Mouse (Mus musculus): Measurements from ENCODE around the gene Fancf. TPM values are rescaled to one million over a fixed set of nuclear protein-coding genes. Genes with fewer than 3 reads are reported as not detected.
A peak's percentile ranks its signal among the peaks of the same experiment; 100 is the strongest.

Fancf gene
- polyA plus RNA-seq, 1 experiment from 2014 or later, result 7.6 TPM

- H3K9me3 ChIP-seq (replicated peaks; ENCODE audit: control insufficient read depth, low read length, poor library complexity, severe bottlenecking), result no peaks in the 10 kb centered on the region
- H3K4me3 ChIP-seq (ENCODE audit: low read depth, low read length), result no peak overlapping the region
- no peak for ATAC-seq
- peaks cover 3% of the 10 kb centered on the region for H3K4me1 ChIP-seq (ENCODE audit: control insufficient read depth, insufficient read depth, low read length)
- H3K9ac ChIP-seq (ENCODE audit: low read depth, low read length), result no peak overlapping the region
- H3K27ac ChIP-seq (ENCODE audit: low read length), result no peak overlapping the region
- no peaks in the 10 kb centered on the region for H3K36me3 ChIP-seq (ENCODE audit: control insufficient read depth, insufficient read depth, low read length)
- 69% methylated on average over 1 of the region's 1 CpGs for WGBS
- no peaks in the 10 kb centered on the region for H3K27me3 ChIP-seq (ENCODE audit: control insufficient read depth, insufficient read depth, low read depth, low read length)
- H3K4me2 ChIP-seq (ENCODE audit: low read length), result no peak overlapping the region
These were observed 42.2 kb downstream of the Fancf start for GRCm38 (mm10) chr7:51819891-51820290.

- Histone ChIP-seq H3K4me3 (ENCODE audit: low read depth, low read length) (no peak overlapping the region), H3K27me3 (ENCODE audit: control insufficient read depth, insufficient read depth, low read depth, low read length) (no peaks in the 10 kb centered on the region), H3K27ac (ENCODE audit: low read length) (no peak overlapping the region), H3K9me3 (replicated peaks; ENCODE audit: control insufficient read depth, low read length, poor library complexity, severe bottlenecking) (no peaks in the 10 kb centered on the region), H3K36me3 (ENCODE audit: control insufficient read depth, insufficient read depth, low read length) (no peaks in the 10 kb centered on the region), H3K4me2 (ENCODE audit: low read length) (no peak overlapping the region), H3K4me1 (ENCODE audit: control insufficient read depth, insufficient read depth, low read length) (no peaks in the 10 kb centered on the region; the same call in none of the 2 replicates), H3K9ac (ENCODE audit: low read depth, low read length) (no peak overlapping the region)
- ATAC-seq, result no peak
- 75% methylated on average over 3 of the region's 3 CpGs for WGBS
These were observed 43.7 kb downstream of the Fancf start for GRCm38 (mm10) chr7:51818251-51818974.

- H3K4me1 ChIP-seq (ENCODE audit: control insufficient read depth, insufficient read depth, low read length), result no peaks in the 10 kb centered on the region; the same call in none of the 2 replicates
- H3K9ac ChIP-seq (ENCODE audit: low read depth, low read length), result no peak overlapping the region
- no peaks in the 10 kb centered on the region for H3K36me3 ChIP-seq (ENCODE audit: control insufficient read depth, insufficient read depth, low read length)
- no peak overlapping the region for H3K4me2 ChIP-seq (ENCODE audit: low read length)
- H3K27me3 ChIP-seq (ENCODE audit: control insufficient read depth, insufficient read depth, low read depth, low read length), result no peaks in the 10 kb centered on the region
- H3K27ac ChIP-seq (ENCODE audit: low read length), result peak overlapping the region; percentile 49; the same call in 1 of the 2 replicates
- ATAC-seq, result peak; percentile 70
- no peak overlapping the region for H3K4me3 ChIP-seq (ENCODE audit: low read depth, low read length)
- H3K9me3 ChIP-seq (replicated peaks; ENCODE audit: control insufficient read depth, low read length, poor library complexity, severe bottlenecking), result no peaks in the 10 kb centered on the region
- 53% methylated on average over 3 of the region's 3 CpGs for WGBS
These were observed 45.7 kb downstream of the Fancf start for GRCm38 (mm10) chr7:51816283-51816839.

- Histone ChIP-seq H3K4me2 (ENCODE audit: low read length) (no peak overlapping the region), H3K27me3 (ENCODE audit: control insufficient read depth, insufficient read depth, low read depth, low read length) (no peaks in the 10 kb centered on the region), H3K9me3 (replicated peaks; ENCODE audit: control insufficient read depth, low read length, poor library complexity, severe bottlenecking) (no peaks in the 10 kb centered on the region), H3K4me1 (ENCODE audit: control insufficient read depth, insufficient read depth, low read length) (no peaks in the 10 kb centered on the region; the same call in none of the 2 replicates), H3K9ac (ENCODE audit: low read depth, low read length) (no peak overlapping the region), H3K36me3 (ENCODE audit: control insufficient read depth, insufficient read depth, low read length) (no peaks in the 10 kb centered on the region), H3K27ac (ENCODE audit: low read length) (no peak overlapping the region; the same call in 1 of the 2 replicates), H3K4me3 (ENCODE audit: low read depth, low read length) (no peak overlapping the region)
- peak; percentile 94 for ATAC-seq
- WGBS, result 45% methylated on average over 4 of the region's 4 CpGs
These were observed 46.4 kb downstream of the Fancf start for GRCm38 (mm10) chr7:51815473-51816282.

Other genes starting within 250 kb of the Fancf start
- 130 and 142 TPM in 2 replicates for gene Slc17a6, start 240.3 kb downstream of the Fancf start, polyA plus RNA-seq (2015; fragmentation: Nextera tagmentation; extraction: Ambion mirVana)
- 17.3 TPM in 2 replicates for gene Gas2, start 252 bp downstream of the Fancf start, polyA plus RNA-seq (2015; fragmentation: Nextera tagmentation; extraction: Ambion mirVana)
- gene Svip, start 143.8 kb upstream of the Fancf start, polyA plus RNA-seq (2015; fragmentation: Nextera tagmentation; extraction: Ambion mirVana), result 21.2 and 21.9 TPM in 2 replicates
- not detected in 2 replicates for gene 1700015G11Rik, start 153.5 kb upstream of the Fancf start, polyA plus RNA-seq (2015; fragmentation: Nextera tagmentation; extraction: Ambion mirVana)

Data from midbrain, embryonic 16.5 days (tissue).